Mouse (Mus musculus) CH12.LX (cell line): ENCODE results near the gene 9930022D16Rik. TPM values are rescaled to one million over a fixed set of nuclear protein-coding genes. Genes with fewer than 3 reads are reported as not detected.
A peak's percentile ranks its signal among the peaks of the same experiment; 100 is the strongest.

Experiments used
- DNase-seq: peaks from one replicate; pipeline ENCODE4 v3.0.0-alpha.2; 2013; ENCODE audit errors: extremely low read depth
- H3K27ac ChIP-seq: 2 replicates; pipeline ENCODE4 v1.5.1; 2012; ENCODE audit warnings: low read depth, mild to moderate bottlenecking, control low read depth, moderate library complexity; ENCODE audit not compliant: insufficient read depth
- H3K27me3 ChIP-seq: replicated peaks from 2 replicates; pipeline ENCODE3; 2012; ENCODE audit warnings: inconsistent platforms
- H3K36me3 ChIP-seq, 2 experiments: replicated peaks in 1 of 2; 2 replicates each; pipeline versions ENCODE3 to v1.6.1; 2012; ENCODE audit warnings: inconsistent platforms in 1 of 2, low read length in 1 of 2, mild to moderate bottlenecking in 1 of 2, mixed read lengths in 1 of 2, moderate library complexity in 1 of 2; ENCODE audit not compliant: control insufficient read depth in 1 of 2, insufficient read depth in 1 of 2
- H3K4me1 ChIP-seq, 2 experiments: 2 replicates each; pipeline ENCODE4 v1.6.1; 2012; ENCODE audit warnings: inconsistent platforms in 1 of 2, moderate library complexity in 1 of 2; ENCODE audit not compliant: insufficient read depth in 2 of 2, control insufficient read depth in 1 of 2
- H3K4me2 ChIP-seq: 2 replicates; pipeline ENCODE4 v1.6.1; 2012; ENCODE audit warnings: low read depth, mild to moderate bottlenecking, control low read depth; ENCODE audit not compliant: poor library complexity, insufficient read depth, severe bottlenecking
- H3K4me3 ChIP-seq, 3 experiments: fragments of 150-350 bp in 1 of 3; sonication (generic) in 1 of 3; replicated peaks in 1 of 3; 2 replicates each; pipeline versions ENCODE3 to v1.5.1; 2011 to 2012; ENCODE audit warnings: low read depth in 2 of 3, low read length in 2 of 3, mild to moderate bottlenecking in 2 of 3, moderate library complexity in 2 of 3, control low read depth in 1 of 3, improper control_type of control experiment in 1 of 3, inconsistent platforms in 1 of 3, mixed read lengths in 1 of 3; ENCODE audit not compliant: poor library complexity in 1 of 3
- H3K79me2 ChIP-seq: replicated peaks from 2 replicates; pipeline ENCODE4 v1.6.1; 2012; ENCODE audit warnings: mild to moderate bottlenecking, moderate library complexity; ENCODE audit not compliant: control insufficient read depth, poor library complexity, insufficient read depth, severe bottlenecking; ENCODE audit errors: extremely low read depth
- H3K9ac ChIP-seq: 2 replicates; pipeline ENCODE4 v1.6.1; 2012; ENCODE audit warnings: low read depth, mild to moderate bottlenecking, control low read depth, moderate library complexity; ENCODE audit not compliant: insufficient read depth
- H3K9me3 ChIP-seq: replicated peaks from 2 replicates; pipeline ENCODE3; 2012; ENCODE audit warnings: low read length, inconsistent platforms, mixed read lengths
- CHD2 ChIP-seq: IDR thresholded peaks from 2 replicates; pipeline ENCODE4 v1.6.1; 2011; ENCODE audit warnings: low read length, improper control_type of control experiment
- CTCF ChIP-seq, 2 experiments: IDR thresholded peaks in 1 of 2; conservative IDR thresholded peaks in 1 of 2; 2 replicates each; pipeline ENCODE4 v1.5.1; 2011 to 2012; ENCODE audit warnings: low read depth in 2 of 2, low read length in 2 of 2, improper control_type of control experiment in 1 of 2, inconsistent platforms in 1 of 2, mild to moderate bottlenecking in 1 of 2, moderate library complexity in 1 of 2
- E2F4 ChIP-seq: IDR thresholded peaks from 2 replicates; pipeline ENCODE4 v1.6.1; 2011; ENCODE audit warnings: low read depth, low read length, improper control_type of control experiment; ENCODE audit not compliant: insufficient replicate concordance
- ELF1 ChIP-seq: IDR thresholded peaks from 2 replicates; pipeline ENCODE4 v1.6.1; 2014; ENCODE audit warnings: low read depth, mild to moderate bottlenecking, inconsistent platforms, low read length, improper control_type of control experiment
- IRF4 ChIP-seq: IDR thresholded peaks from 2 replicates; pipeline ENCODE4 v1.6.1; 2014; ENCODE audit warnings: low read depth, mild to moderate bottlenecking, inconsistent platforms, low read length, improper control_type of control experiment
- KAT2A ChIP-seq: IDR thresholded peaks from 2 replicates; pipeline ENCODE4 v1.6.1; 2012; ENCODE audit warnings: low read length, improper control_type of control experiment, inconsistent platforms; ENCODE audit not compliant: insufficient replicate concordance
- MAFK ChIP-seq: IDR thresholded peaks from 2 replicates; pipeline ENCODE4 v1.6.1; 2011; ENCODE audit warnings: low read length, improper control_type of control experiment; ENCODE audit not compliant: insufficient replicate concordance
- MEF2A ChIP-seq: IDR thresholded peaks from 2 replicates; pipeline ENCODE4 v1.6.1; 2014; ENCODE audit warnings: low read depth, mild to moderate bottlenecking, inconsistent platforms, low read length, improper control_type of control experiment, borderline replicate concordance
- MYC ChIP-seq: IDR thresholded peaks from 2 replicates; pipeline ENCODE4 v1.6.1; 2011; ENCODE audit warnings: low read depth, mild to moderate bottlenecking, improper control_type of control experiment, low read length
- NELFE ChIP-seq: IDR thresholded peaks from 2 replicates; pipeline ENCODE4 v1.6.1; 2011; ENCODE audit warnings: low read depth, low read length, improper control_type of control experiment
- RAD21 ChIP-seq: IDR thresholded peaks from 2 replicates; pipeline ENCODE4 v1.6.1; 2011; ENCODE audit warnings: low read depth, mild to moderate bottlenecking, low read length, improper control_type of control experiment, moderate library complexity
- SIN3A ChIP-seq: IDR thresholded peaks from 2 replicates; pipeline ENCODE4 v1.6.1; 2012; ENCODE audit warnings: low read length, improper control_type of control experiment, inconsistent platforms
- SMC3 ChIP-seq: IDR thresholded peaks from 2 replicates; pipeline ENCODE4 v1.6.1; 2011; ENCODE audit warnings: low read depth, low read length, improper control_type of control experiment
- TCF12 ChIP-seq: IDR thresholded peaks from 2 replicates; pipeline ENCODE4 v1.6.1; 2014; ENCODE audit warnings: low read depth, mild to moderate bottlenecking, inconsistent platforms, low read length, improper control_type of control experiment
- USF2 ChIP-seq: conservative IDR thresholded peaks from 2 replicates; pipeline ENCODE4 v1.6.1; 2011; ENCODE audit warnings: low read depth, low read length, improper control_type of control experiment
- ZC3H11A ChIP-seq: IDR thresholded peaks from 2 replicates; pipeline ENCODE4 v1.6.1; 2012; ENCODE audit warnings: low read depth, mild to moderate bottlenecking, inconsistent platforms, low read length, improper control_type of control experiment
- ZKSCAN1 ChIP-seq: IDR thresholded peaks from 2 replicates; pipeline ENCODE4 v1.6.1; 2012; ENCODE audit warnings: low read depth, inconsistent platforms, low read length, improper control_type of control experiment, borderline replicate concordance
- ZNF384 ChIP-seq: IDR thresholded peaks from 2 replicates; pipeline ENCODE4 v1.6.1; 2012; ENCODE audit warnings: low read depth, low read length, improper control_type of control experiment, inconsistent platforms
- dilution Hi-C: fragments of 300-500 bp; cut with MboI; formaldehyde crosslinking; loops from 2 replicates; pipeline ENCODE4 v1.14.3; 2020; ENCODE audit warnings: low sequenced_read_pairs; ENCODE audit not compliant: extremely low pct_unique_long_range_greater_than_20kb, extremely low pct_ligation_motif_present
- in situ Hi-C: fragments of 300-500 bp; cut with MboI; formaldehyde crosslinking; loops from 3 replicates; pipeline ENCODE4 v1.14.3; 2019; ENCODE audit warnings: low sequenced_read_pairs, low pct_ligation_motif_present, low pct_unique_long_range_greater_than_20kb, mixed read lengths
- polyA plus RNA-seq: library from polyadenylated mRNA; unstranded; fragments of >175 nt; gene quantifications from 2 replicates; pipeline ENCODE4 v1.2.1, GENCODE M21; 2012; ENCODE audit warnings: low read depth; ENCODE audit not compliant: insufficient read length
- total RNA-seq, 2 experiments: library from RNA; depleted of rRNA; stranded (reverse); fragments of 300-350 nt in 1 of 2; fragments of >200 nt in 1 of 2; gene quantifications; 2 replicates each; pipeline ENCODE4 v1.2.3; 2012 to 2014

The 9930022D16Rik gene
- total and polyA plus RNA-seq, 3 experiments, result 0.08 TPM; not detected in 1

DNA sequence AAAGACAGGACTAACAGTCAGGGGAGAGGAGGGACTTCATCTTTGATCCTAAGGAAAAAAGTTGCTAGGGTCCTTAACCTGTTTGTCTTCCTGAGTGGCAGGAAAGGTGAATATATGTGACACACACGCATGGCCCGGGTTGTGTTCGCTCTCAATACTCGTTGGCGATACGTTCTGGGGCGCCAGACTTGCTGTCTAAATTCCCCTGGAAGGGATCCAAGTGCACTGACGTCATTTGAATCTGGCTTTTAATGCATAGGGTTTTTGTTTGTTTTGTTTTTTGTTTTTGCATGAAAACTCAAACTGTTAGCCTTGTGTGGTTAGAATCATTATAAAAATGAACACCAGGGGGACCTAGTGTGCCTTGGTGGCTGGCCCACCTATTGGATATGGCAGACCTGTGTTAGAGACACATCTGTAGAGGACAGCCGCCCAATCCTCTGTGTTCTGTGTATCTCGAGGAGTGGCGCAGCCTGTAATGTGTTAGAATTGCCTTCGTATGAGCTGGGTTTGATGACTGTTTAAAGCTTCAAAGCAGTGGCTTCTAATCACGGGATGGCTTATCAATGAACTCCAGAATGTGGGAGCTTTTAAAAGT lies 31.8 kb downstream of the 9930022D16Rik start:
- H3K4me3 ChIP-seq, result no peak overlapping the region
- dilution Hi-C loops, result no loop called here
- TF ChIP-seq CHD2, result 0 out of 2 replicates have a peak, but pooled peaks have one; percentile 26
- TF ChIP-seq SIN3A, result 0 out of 2 replicates have a peak, but pooled peaks have one; percentile 30
- no peak for TF ChIP-seq MAFK
- no peak for TF ChIP-seq TCF12
- TF ChIP-seq ZNF384, result no peak
- peak; percentile 100 for TF ChIP-seq SMC3
- TF ChIP-seq ZC3H11A, result peak; percentile 99
- peak; percentile 53; the same call in 1 of the 2 replicates for TF ChIP-seq NELFE
- TF ChIP-seq IRF4, result peak; percentile 53
- peak; percentile 75 for TF ChIP-seq MYC
- TF ChIP-seq RAD21, result peak; percentile 99
- TF ChIP-seq CTCF (conservative IDR thresholded peaks at IDR 0.05 in 1 of 2, IDR thresholded peaks at IDR 0.05 in 1 of 2; ENCODE audit: low read depth in 2 of 2, low read length in 2 of 2), result peak; percentile 41 to 98
- in situ Hi-C loops, result loop anchor here (5.0 to 10.0 kb wide), 2 partner anchors 137 to 409 kb away; no protein-coding TSS in a partner anchor
- no peak overlapping the region for H3K4me2 ChIP-seq
- no peaks in the 10 kb centered on the region for H3K79me2 ChIP-seq
- H3K4me1 ChIP-seq, result peaks cover 2 to 6% of the 10 kb centered on the region in 2 experiments
- no peaks in the 10 kb centered on the region for H3K27me3 ChIP-seq
- H3K27ac ChIP-seq, result no peak overlapping the region
- peaks cover 0 to 9% of the 10 kb centered on the region in 2 experiments for H3K36me3 ChIP-seq
- no peak overlapping the region for H3K9ac ChIP-seq
- peak; percentile 66 for DNase-seq
- no peaks in the 10 kb centered on the region for H3K9me3 ChIP-seq

DNA sequence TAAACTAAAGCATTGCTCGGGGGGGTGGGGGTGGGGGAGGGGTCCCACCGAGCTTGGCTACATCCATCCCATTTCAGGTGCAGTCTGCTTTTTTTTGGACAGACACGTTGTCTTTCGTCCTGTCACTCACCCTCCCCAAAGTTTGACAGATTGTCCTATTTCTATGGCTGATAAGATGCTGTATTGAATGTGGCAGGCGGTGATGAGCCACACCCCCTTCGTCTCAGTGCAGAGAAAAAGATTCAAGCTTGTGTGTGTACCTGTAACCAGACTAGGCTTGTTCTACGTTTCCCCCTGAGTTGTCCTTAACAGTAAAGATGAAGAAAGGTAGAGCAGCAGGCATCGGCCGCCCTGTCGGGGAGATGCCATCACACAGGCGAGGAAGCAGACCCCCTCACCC lies 37.5 kb downstream of the 9930022D16Rik start:
- dilution Hi-C loops (no loop called here), in situ Hi-C loops (no loop called here)
- Histone ChIP-seq H3K4me3 (no peak overlapping the region), H3K4me1 (no peaks in the 10 kb centered on the region), H3K9ac (no peak overlapping the region), H3K36me3 (peaks cover 20 to 53% of the 10 kb centered on the region in 2 experiments), H3K27ac (no peak overlapping the region), H3K9me3 (no peaks in the 10 kb centered on the region), H3K79me2 (no peaks in the 10 kb centered on the region), H3K27me3 (no peaks in the 10 kb centered on the region), H3K4me2 (no peak overlapping the region)
- no peak for TF ChIP-seq TCF12
- no peak for TF ChIP-seq USF2
- no peak for TF ChIP-seq KAT2A
- no peak for TF ChIP-seq ELF1
- no peak for TF ChIP-seq MAFK
- no peak for TF ChIP-seq E2F4
- TF ChIP-seq MEF2A, result no peak
- no peak for TF ChIP-seq ZC3H11A
- no peak for TF ChIP-seq ZKSCAN1
- no peak for DNase-seq
